Mouse (Mus musculus) megakaryocyte, embryonic 14.5 days (primary cell): Measurements from ENCODE around the gene Havcr2.

ENCODE experiments used
- FLI1 ChIP-seq: IDR thresholded peaks from 2 replicates; pipeline ENCODE4 v1.6.1; 2012; ENCODE audit warnings: low read length, inconsistent platforms, mixed read lengths
- GATA1 ChIP-seq: IDR thresholded peaks from 3 replicates; pipeline ENCODE4 v1.6.1; 2012; ENCODE audit warnings: mixed read lengths, low read length, inconsistent platforms, borderline replicate concordance

DNA sequence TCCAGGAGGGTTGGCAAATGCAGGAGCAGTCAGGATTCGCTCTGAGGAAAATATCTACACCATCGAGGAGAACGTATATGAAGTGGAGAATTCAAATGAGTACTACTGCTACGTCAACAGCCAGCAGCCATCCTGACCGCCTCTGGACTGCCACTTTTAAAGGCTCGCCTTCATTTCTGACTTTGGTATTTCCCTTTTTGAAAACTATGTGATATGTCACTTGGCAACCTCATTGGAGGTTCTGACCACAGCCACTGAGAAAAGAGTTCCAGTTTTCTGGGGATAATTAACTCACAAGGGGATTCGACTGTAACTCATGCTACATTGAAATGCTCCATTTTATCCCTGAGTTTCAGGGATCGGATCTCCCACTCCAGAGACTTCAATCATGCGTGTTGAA, 24.6 kb downstream of the Havcr2 start:
- no peak for TF ChIP-seq GATA1
- no peak for TF ChIP-seq FLI1
